Mouse (Mus musculus) urinary bladder, postnatal 4 days (tissue): ENCODE data around the gene Ldlrad3.
A peak's percentile ranks its signal among the peaks of the same experiment; 100 is the strongest.

Source experiments
- DNase-seq, 2 experiments: peaks; one replicate each; pipeline ENCODE4 v3.0.0; 2021 to 2022; ENCODE audit warnings: low spot score in 2 of 2

Ldlrad3 gene

DNA sequence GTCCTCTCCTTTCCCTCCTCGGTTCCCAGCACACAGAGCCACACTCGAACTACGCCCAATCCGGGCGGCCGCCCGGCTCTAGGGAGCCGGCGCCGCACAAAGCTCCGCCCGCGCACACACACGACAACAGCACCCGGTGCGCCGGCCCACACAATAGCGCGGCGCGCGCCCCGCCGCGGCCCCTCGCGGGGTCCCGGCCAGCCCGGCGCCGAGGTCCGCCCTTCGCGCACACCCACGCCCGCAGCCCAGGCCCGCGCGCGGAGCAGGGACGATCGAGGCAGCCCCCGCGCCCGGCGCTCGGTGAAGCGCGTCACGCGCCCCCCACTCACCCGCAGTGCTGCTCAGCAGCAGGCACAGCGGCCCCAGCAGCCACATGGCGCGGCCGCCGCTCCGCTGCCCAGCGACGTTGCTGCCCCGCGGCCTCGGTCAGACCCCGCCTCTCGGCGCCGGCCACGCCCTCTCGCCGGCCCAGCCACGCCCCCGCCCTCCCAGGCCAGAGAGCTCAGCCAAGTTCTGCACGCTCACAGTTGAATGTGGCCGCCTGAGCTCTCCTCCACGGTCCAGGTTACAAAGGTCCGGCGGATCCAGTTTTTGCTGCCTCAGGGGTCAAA lies at the start of gene Ldlrad3:
Gene Ldlrad3 (minus strand): TSS at position 435 of the 611 bp plus-strand sequence.
- DNase-seq = peak; percentile 89 to 94

DNA sequence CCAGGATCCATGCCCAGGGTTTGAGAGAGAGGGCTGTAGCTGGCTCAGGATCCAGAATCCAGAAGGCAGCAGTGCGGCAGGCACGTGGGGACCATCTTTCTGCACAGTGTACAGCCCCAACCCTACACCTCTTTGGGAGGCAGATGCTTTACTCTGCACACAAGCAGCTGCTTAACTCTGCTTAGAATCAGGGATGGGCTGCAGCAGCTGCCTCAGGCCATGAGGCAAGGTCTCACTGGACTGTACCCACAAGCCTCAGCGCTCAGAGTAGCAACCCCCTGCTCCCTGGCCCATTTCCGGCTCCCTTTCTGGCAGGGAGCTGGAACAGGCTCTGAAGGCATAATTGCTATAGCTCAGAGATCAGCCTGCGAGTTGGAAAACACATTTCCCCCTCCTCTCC lies 45.3 kb upstream of the Ldlrad3 start:
- DNase-seq = peak in 1 of 2 experiments; percentile 51

- no peak for DNase-seq
These were observed 42.9 kb upstream of the Ldlrad3 start for GRCm38 (mm10) chr2:102229126-102229525.

DNA sequence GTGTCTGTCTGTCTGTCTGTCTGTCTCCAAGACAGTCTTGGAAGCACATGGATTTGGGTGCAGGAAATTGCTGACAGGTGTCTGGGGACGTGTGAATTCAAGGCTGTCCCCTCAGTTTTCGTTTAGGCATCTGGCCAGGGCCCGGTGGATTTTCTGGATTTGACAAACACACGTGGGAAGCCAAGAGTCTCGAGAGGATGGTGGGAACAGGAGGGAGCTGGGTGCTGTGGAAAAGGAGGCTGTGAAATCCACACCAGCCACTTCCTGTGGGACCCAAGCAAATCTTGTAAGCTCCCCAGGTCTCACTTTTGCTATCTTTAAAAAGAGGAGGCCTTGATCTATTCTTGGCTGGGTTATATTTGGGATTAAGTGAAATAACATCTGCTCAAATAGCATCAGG lies 42.1 kb upstream of the Ldlrad3 start:
- no peak for DNase-seq

DNA sequence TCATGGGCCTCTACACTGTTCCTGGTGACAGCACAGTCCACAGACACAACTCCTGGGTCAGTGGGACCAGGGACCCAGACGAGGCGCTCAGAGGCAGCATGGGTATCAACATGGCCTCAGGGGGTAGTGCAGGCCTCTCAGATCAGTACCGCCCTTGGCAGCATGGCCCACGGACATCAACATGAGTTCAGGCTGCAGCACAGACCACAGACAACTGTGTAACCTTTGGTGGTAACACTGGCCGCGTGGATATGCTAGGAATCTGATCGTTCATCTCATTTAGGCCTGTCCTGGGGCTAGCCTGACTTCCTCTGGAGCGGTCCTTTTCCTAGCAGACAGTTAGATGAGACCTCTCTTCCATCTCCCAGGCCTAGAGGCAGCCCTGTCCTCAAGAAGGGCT lies 41.7 kb upstream of the Ldlrad3 start:
- DNase-seq = no peak

- DNase-seq = no peak
These were observed 40.1 kb upstream of the Ldlrad3 start for GRCm38 (mm10) chr2:102226274-102226673.

DNA sequence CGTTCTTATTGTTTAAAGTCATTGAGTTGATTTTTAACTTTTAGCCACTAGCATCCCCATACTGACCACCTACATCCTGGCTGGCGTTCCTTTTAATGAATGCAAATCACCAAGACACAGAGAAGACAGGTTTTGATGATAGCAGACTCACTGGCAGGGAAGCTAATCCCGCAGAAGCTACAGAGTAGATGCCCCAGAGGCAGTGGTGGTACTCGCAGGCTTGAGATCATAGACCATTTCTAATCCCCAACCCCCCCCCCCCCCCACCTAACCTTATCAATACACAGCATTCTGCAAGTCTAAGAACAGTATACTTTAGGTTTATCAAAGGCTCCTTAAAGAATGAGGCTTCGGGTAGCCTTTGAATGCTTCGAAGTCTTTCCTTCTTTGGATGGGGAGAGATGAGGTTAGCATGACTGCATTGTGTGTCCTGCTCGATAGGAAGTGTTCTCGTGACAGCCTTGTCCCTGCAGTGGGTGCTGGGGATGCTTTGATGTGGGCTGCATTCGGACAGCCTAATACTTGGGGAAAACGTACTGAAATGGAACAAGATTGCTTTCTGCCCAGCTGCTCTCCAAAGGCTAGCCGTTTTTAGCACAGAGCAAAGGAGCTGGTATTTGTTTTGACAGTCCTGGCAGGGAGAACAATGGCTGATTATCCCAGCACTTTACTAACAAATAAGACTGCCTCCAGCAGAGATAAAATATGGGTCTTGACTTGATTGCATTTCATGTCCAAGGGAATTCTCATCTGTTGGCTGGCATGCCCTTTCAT lies 37.4 kb upstream of the Ldlrad3 start:
- DNase-seq = no peak

- DNase-seq = no peak
These were observed 36.6 kb upstream of the Ldlrad3 start for GRCm38 (mm10) chr2:102222749-102223148.

- DNase-seq = no peak
These were observed 30.6 kb upstream of the Ldlrad3 start for GRCm38 (mm10) chr2:102216817-102217216.

DNA sequence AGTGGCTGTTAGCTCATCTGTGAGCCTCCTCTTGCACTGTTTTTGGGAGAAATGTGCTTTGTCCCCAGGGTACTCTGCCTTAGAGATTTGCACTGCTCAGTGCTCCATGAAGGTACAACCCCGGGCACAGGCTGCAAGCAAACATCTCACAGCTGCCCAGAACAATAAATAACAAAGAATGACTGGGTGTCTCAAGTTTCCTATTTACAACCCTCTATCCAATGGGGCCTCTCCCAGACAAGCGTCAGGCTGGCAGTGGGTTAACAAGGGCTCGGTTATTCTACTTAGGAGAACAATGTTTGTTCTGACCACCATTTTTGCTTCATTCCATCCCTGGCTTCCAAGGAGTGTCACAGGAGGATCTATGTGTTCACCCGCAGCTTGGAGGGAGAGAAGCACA lies 25.9 kb upstream of the Ldlrad3 start:
- DNase-seq = no peak

DNA sequence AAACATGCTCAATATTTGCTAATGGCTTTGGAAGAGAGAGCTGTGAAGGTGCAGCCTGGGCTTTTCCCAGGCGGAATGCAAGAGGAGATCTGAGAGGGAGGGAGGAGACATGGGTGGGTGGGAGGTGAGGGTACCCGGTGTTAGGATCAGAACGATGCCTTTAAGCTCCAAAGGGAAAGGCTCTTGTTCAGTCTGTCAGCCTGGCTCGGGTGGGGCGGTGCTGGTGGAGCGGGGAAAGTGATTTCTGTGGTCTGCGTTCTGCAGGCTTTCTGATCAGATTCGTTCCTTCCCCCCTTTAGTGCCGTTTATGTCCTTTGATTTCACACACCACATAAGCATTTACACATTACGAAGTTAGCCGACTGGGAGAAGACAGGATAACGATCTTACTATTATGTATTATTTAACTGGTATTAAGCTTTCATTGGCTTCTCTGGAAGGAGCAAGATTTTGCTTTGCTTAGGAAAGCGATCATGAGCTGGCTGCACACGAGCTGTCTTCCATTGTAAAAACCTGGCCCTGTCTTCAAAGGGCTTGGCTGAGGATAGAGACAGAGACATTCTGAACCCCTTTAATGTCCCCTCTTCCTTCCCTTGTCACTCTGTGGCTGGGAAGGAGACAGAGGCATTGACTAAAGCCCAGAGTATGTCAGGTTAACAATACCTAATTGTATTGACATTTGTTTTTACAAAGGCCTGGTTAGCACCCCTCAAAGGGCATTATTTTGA lies 19.7 kb upstream of the Ldlrad3 start:
- DNase-seq = no peak

- DNase-seq = no peak
These were observed 17.3 kb upstream of the Ldlrad3 start for GRCm38 (mm10) chr2:102203478-102203877.

DNA sequence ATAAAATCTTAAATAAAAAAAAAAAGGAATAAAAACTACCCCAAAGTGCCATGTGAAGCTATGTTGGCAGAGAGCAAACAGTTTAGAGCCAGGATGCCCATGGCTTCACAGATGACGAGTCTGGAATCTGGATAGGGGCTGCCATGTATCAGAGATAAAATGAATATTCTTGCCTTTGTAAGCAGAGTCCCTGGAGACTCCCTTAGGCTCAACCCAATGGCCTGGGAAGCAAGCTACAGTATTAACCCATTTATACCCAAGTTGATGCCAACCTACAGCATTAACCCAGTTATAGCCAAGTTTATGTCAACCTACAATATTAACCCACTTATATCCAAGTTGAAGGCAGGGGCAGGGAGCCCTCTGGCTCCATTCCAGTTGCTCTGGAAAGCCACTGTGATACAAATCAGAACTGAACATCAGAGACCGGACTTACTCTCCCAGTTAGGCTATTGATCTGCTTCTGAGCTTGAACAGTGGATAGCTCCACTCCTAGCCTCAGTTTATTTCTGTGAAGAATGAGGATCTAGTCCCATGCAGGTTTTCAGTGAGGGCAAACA lies 16.1 kb upstream of the Ldlrad3 start:
- DNase-seq = no peak

DNA sequence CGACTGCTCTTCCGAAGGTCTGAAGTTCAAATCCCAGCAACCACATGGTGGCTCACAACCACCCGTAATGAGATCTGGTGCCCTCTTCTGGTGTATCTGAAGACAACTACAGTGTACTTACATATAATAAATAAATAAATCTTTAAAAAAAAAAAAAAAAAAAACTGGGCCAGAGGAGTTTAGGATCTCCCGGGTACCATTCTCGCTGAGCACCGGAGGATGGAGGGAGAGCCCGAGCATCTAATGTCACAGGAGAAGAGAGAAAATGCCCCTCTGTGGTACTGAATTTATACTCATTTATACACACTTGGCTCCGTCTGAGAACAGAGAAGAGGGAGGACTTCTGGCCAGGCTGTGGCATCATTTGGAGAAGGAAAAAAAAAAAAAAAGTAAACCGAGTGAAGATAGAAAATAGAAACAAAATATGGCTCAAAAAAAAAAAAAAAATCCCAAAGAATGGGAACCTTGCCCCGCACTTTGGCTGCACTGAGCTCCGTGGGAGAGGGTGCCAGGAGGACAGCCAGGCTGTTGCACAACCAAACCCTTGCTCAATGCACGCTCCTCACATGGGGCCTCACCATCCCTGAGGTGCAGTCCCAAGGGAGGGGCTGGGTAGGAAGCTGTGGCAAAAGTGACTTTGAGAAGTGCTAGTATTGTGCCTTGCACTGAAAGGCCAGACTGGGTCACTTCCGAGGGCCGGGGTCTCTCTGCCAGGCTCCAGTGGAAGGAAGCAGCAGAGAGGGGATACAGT lies 15.2 kb upstream of the Ldlrad3 start:
- no peak for DNase-seq

DNA sequence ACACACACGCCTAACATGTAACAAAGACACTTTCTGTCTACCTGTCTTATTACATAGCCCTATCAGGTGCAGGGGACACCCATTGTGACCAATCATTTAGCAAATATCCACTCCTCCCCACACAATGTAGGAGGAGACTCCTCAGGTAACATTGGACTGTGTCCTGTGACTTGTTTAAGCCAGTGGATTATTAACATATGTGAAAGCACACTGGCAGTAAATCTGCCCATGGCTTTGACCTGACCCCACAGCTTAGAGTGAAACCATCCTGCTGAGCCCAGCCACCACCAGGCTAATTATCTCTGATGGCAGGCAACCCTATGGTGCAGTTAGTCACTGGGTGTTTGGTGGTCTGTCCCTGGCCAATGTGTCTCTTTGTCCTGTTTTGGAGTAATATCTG lies 11.1 kb upstream of the Ldlrad3 start:
- no peak for DNase-seq

- no peak for DNase-seq
These were observed 10.5 kb upstream of the Ldlrad3 start for GRCm38 (mm10) chr2:102196709-102197108.

- DNase-seq = no peak
These were observed 9.3 kb upstream of the Ldlrad3 start for GRCm38 (mm10) chr2:102195494-102195893.

GRCm38 (mm10) chr2:102194247-102194646 lies 8.1 kb upstream of the Ldlrad3 start:
- no peak for DNase-seq

GRCm38 (mm10) chr2:102192943-102193820 lies 7.0 kb upstream of the Ldlrad3 start:
- peak in 1 of 2 experiments; percentile 19 for DNase-seq

DNA sequence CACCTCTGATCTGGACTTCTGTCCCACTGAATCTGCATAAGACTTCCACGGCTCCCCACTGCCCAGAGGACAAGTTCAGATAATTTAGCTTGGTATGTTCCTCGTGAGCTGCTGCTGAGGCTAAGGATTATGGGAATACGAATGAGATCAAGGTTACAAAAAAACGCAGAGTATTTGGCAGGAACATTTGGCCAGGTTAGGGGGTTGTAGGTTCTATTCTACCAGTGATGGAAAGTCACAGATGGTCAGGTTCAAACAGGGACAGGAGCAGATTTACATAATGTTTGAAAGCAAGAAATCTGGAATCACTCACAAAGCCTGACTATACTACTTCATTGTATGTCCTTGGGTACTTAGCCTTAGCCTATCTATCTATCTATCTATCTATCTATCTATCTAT lies 5.6 kb upstream of the Ldlrad3 start:
- no peak for DNase-seq

GRCm38 (mm10) chr2:102190956-102191355 lies 4.8 kb upstream of the Ldlrad3 start:
- no peak for DNase-seq
